Mouse (Mus musculus) hindbrain, embryonic 13.5 days (tissue): ENCODE results near the gene Gna12. TPM values are rescaled to one million over a fixed set of nuclear protein-coding genes. Genes with fewer than 3 reads are reported as not detected.

ENCODE experiments used
- ATAC-seq: fragments of 200-750 bp; cut with Nextera tagmentation; 2 replicates; pipeline ENCODE4 v1.8.0; 2017; ENCODE audit warnings: moderate TSS enrichment; ENCODE audit not compliant: low FRiP score
- H3K27ac ChIP-seq: fragments of 300-500 bp; sonication (generic); 2 replicates; pipeline ENCODE4 v1.5.1; 2015; ENCODE audit warnings: inconsistent platforms, mild to moderate bottlenecking, moderate library complexity
- H3K27me3 ChIP-seq: fragments of 300-500 bp; sonication (generic); 2 replicates; pipeline ENCODE4 v1.6.1; 2015; ENCODE audit warnings: mild to moderate bottlenecking, inconsistent platforms
- H3K36me3 ChIP-seq: fragments of 300-500 bp; sonication (generic); 2 replicates; pipeline ENCODE4 v1.6.1; 2015; ENCODE audit warnings: mild to moderate bottlenecking, inconsistent platforms
- H3K4me1 ChIP-seq: fragments of 300-500 bp; sonication (generic); replicated peaks from 2 replicates; pipeline ENCODE4 v1.6.1; 2015; ENCODE audit warnings: inconsistent platforms
- H3K4me2 ChIP-seq: fragments of 300-500 bp; sonication (generic); 2 replicates; pipeline ENCODE4 v1.6.1; 2015; ENCODE audit warnings: inconsistent platforms, mild to moderate bottlenecking, moderate library complexity
- H3K4me3 ChIP-seq: fragments of 300-500 bp; sonication (generic); 2 replicates; pipeline ENCODE4 v1.5.1; 2015; ENCODE audit warnings: mild to moderate bottlenecking, inconsistent platforms
- H3K9ac ChIP-seq: fragments of 300-500 bp; sonication (generic); 2 replicates; pipeline ENCODE4 v1.6.1; 2015; ENCODE audit warnings: mild to moderate bottlenecking, inconsistent platforms
- H3K9me3 ChIP-seq: fragments of 300-500 bp; sonication (generic); 2 replicates; pipeline ENCODE4 v1.6.1; 2016; ENCODE audit warnings: inconsistent platforms
- WGBS: fragments of 180-500 bp; shearing (Covaris S2); methylation state at CpG from one replicate; pipeline ENCODE4 v1.1.7; 2015; 5-methylcytosine and 5-hydroxymethylcytosine counted together
- polyA plus RNA-seq: library from polyadenylated mRNA; unstranded; fragments of >200 nt; fragmentation: Nextera tagmentation; extraction: Ambion mirVana; gene quantifications from 2 replicates; pipeline ENCODE4 v1.2.1, GENCODE M21; 2015

The Gna12 gene
- polyA plus RNA-seq: 11.9 and 12.1 TPM in 2 replicates

GRCm38 (mm10) chr5:140830314-140831063 is at the start of gene Gna12:
Gene Gna12, minus strand, starts transcription at chr5:140830431.
- H3K36me3 ChIP-seq: peaks cover 4% of the 10 kb centered on the region; the same call in 1 of the 2 replicates
- peak within 1 kb of the TSS; percentile 89 for H3K9ac ChIP-seq
- H3K4me3 ChIP-seq: peak within 1 kb of the TSS; percentile 66
- H3K4me2 ChIP-seq: peak within 1 kb of the TSS; percentile 92
- H3K4me1 ChIP-seq: peaks cover 44% of the 10 kb centered on the region
- H3K27ac ChIP-seq: peak within 1 kb of the TSS; percentile 83
- under 1% methylated on average over 42 of the region's 49 CpGs for WGBS
- H3K27me3 ChIP-seq: no peaks in the 10 kb centered on the region
- no peaks in the 10 kb centered on the region for H3K9me3 ChIP-seq
- peak; percentile 99 for ATAC-seq

DNA sequence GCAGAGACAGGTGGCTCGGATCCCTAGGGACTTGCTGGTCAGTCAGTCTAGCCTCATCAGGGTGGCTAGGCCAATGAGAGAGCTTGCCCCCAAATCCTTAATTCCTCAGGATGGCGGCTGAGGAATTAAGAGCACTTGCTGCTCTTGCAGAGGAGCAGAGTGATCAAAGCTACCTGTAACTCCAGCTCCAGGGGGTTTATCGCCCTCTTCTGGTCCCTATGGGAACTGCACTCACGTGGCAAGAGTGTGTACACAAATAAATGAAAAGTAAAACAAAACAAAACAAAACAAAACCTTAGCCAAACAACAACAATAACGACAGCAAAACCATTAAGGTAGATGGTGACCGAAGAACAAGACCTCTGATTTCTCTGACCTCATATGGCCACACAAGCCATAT is 48.4 kb upstream of the Gna12 start:
- Histone ChIP-seq H3K4me2 (no peak overlapping the region), H3K4me3 (no peak overlapping the region), H3K27ac (no peak overlapping the region), H3K9ac (no peak overlapping the region), H3K36me3 (no peaks in the 10 kb centered on the region), H3K4me1 (peaks cover 6% of the 10 kb centered on the region), H3K27me3 (0 out of 2 replicates have a peak, but pooled peaks cover 5% of the 10 kb centered on the region), H3K9me3 (no peaks in the 10 kb centered on the region)
- WGBS: 70% methylated on average over 6 of the region's 6 CpGs
- ATAC-seq: no peak

- WGBS: 81% methylated on average over 6 of the region's 6 CpGs
- H3K36me3 ChIP-seq: no peaks in the 10 kb centered on the region
- no peak overlapping the region for H3K4me3 ChIP-seq
- no peak overlapping the region for H3K4me2 ChIP-seq
- no peak overlapping the region for H3K9ac ChIP-seq
- H3K27ac ChIP-seq: no peak overlapping the region
- no peak for ATAC-seq
- H3K27me3 ChIP-seq: peaks cover 5% of the 10 kb centered on the region; the same call in 1 of the 2 replicates
- no peaks in the 10 kb centered on the region for H3K9me3 ChIP-seq
- H3K4me1 ChIP-seq: peaks cover 21% of the 10 kb centered on the region
These were observed 43.6 kb upstream of the Gna12 start for GRCm38 (mm10) chr5:140873736-140874307.

- Histone ChIP-seq H3K4me1 (peaks cover 21% of the 10 kb centered on the region), H3K9ac (peak overlapping the region; percentile 49; the same call in 1 of the 2 replicates), H3K27ac (no peak overlapping the region), H3K4me2 (peak overlapping the region; percentile 30), H3K4me3 (no peak overlapping the region), H3K9me3 (no peaks in the 10 kb centered on the region), H3K27me3 (peaks cover 5% of the 10 kb centered on the region; the same call in 1 of the 2 replicates), H3K36me3 (no peaks in the 10 kb centered on the region)
- ATAC-seq: no peak
- 19% methylated on average over 18 of the region's 18 CpGs for WGBS
These were observed 42.9 kb upstream of the Gna12 start for GRCm38 (mm10) chr5:140873039-140873551.

DNA sequence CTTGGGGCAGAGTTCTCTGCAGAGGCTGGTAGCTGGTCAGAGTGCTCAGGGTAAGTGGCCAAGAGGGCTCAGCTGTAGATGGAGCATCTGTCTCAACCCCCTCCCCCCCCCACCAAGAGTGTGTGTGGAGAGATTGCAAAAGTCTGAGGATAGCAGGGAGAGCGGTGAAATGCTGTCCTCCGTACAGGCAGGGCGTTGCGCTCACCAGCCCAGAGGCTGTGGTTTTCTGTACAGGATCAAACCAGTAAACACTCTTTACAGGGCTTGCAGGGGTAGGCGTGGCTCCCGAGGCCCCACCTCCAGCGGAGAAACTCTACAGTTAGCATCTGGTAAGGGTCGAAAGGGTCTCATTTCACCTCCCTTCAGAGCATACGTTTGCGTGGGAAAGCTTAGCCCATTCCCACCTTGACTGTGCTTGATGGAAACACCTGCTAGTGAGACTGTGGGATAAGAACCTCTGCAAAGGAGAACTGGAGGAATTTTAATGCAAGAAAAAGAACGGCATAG is 42.4 kb upstream of the Gna12 start:
- H3K4me2 ChIP-seq: no peak overlapping the region
- no peaks in the 10 kb centered on the region for H3K36me3 ChIP-seq
- no peak overlapping the region for H3K9ac ChIP-seq
- H3K27me3 ChIP-seq: peaks cover 5% of the 10 kb centered on the region; the same call in 1 of the 2 replicates
- WGBS: 27% methylated on average over 11 of the region's 11 CpGs
- no peak for ATAC-seq
- no peak overlapping the region for H3K4me3 ChIP-seq
- no peaks in the 10 kb centered on the region for H3K9me3 ChIP-seq
- peaks cover 21% of the 10 kb centered on the region for H3K4me1 ChIP-seq
- no peak overlapping the region for H3K27ac ChIP-seq

DNA sequence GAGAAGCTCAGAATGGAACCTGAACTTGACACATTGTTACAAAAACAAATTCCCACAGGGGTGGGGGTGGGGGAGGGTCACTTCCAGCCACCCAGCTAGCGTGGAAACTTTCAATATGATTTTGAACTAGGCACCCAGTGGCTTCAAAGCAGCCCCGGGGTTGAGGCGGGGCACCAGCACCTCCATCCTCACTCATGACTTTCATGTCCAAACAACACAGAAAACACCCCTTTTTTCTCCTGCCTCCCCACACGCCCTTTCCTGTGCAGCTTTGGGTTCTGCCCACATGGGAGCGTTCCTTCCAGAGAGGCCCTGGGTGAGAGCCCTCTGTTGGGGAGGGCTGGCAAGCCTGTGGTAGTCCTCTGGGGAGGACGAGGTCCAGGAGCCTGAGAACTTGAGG is 41.0 kb upstream of the Gna12 start:
- H3K27me3 ChIP-seq: peaks cover 5% of the 10 kb centered on the region; the same call in 1 of the 2 replicates
- H3K9ac ChIP-seq: no peak overlapping the region
- no peak overlapping the region for H3K4me3 ChIP-seq
- H3K36me3 ChIP-seq: no peaks in the 10 kb centered on the region
- H3K27ac ChIP-seq: no peak overlapping the region
- WGBS: 72% methylated on average over 6 of the region's 6 CpGs
- no peak overlapping the region for H3K4me2 ChIP-seq
- peaks cover 21% of the 10 kb centered on the region for H3K4me1 ChIP-seq
- ATAC-seq: no peak
- no peaks in the 10 kb centered on the region for H3K9me3 ChIP-seq

- no peaks in the 10 kb centered on the region for H3K9me3 ChIP-seq
- WGBS: 64% methylated on average over 2 of the region's 2 CpGs
- H3K36me3 ChIP-seq: no peaks in the 10 kb centered on the region
- no peak overlapping the region for H3K9ac ChIP-seq
- H3K27me3 ChIP-seq: peaks cover 1% of the 10 kb centered on the region; the same call in 1 of the 2 replicates
- ATAC-seq: no peak
- no peak overlapping the region for H3K4me3 ChIP-seq
- no peak overlapping the region for H3K27ac ChIP-seq
- no peak overlapping the region for H3K4me2 ChIP-seq
- peaks cover 21% of the 10 kb centered on the region for H3K4me1 ChIP-seq
These were observed 38.8 kb upstream of the Gna12 start for GRCm38 (mm10) chr5:140869034-140869433.

DNA sequence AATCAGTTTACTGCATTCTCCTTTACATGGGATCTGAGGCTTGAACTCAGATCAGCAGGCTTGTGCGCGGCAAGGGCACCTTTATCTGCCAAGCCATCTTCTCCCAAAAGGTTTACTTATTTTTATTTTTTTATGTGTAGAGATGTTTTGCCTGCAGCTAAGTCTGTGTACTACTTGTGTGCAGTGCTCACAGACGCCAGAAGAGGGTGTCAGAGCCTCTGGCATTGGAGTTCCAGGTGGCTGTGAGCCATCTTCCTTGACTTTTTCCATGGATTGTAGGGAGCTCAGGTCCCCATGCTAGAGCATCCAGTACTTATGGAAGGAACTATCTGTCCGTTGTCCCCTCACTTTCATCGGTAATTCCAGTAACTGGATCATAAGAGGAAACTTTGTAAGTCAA is 29.5 kb upstream of the Gna12 start:
- no peak overlapping the region for H3K4me2 ChIP-seq
- H3K36me3 ChIP-seq: no peaks in the 10 kb centered on the region
- no peak overlapping the region for H3K4me3 ChIP-seq
- H3K27me3 ChIP-seq: no peaks in the 10 kb centered on the region
- no peak overlapping the region for H3K27ac ChIP-seq
- WGBS: 87% methylated on average over 5 of the region's 5 CpGs
- H3K9ac ChIP-seq: no peak overlapping the region
- no peak for ATAC-seq
- H3K9me3 ChIP-seq: no peaks in the 10 kb centered on the region
- peaks cover 8% of the 10 kb centered on the region for H3K4me1 ChIP-seq

DNA sequence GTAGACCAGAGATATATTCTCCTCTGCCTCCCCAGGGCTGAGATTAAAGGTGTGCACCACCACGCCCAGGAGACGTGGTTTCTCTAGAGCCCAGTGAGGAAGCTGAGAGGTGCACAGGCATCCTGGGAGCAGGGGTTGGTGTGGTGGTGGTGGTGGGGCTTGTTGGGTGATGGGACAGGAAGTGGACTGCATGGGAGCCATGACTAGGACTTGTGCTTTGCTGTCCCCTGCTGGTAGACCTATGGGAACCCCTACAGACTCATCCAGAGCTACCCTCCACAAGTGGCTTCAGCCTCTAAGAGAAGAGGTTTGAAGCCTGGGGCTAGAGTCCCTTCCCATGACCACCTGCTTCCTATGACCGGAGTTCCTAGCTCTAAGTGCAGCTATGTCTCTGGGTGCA is 28.1 kb upstream of the Gna12 start:
- WGBS: 85% methylated on average over 3 of the region's 3 CpGs

GRCm38 (mm10) chr5:140857432-140858154 is 27.4 kb upstream of the Gna12 start:
- H3K4me1 ChIP-seq: peaks cover 8% of the 10 kb centered on the region
- no peak for ATAC-seq
- WGBS: 56% methylated on average over 8 of the region's 8 CpGs
- no peak overlapping the region for H3K4me2 ChIP-seq
- H3K36me3 ChIP-seq: no peaks in the 10 kb centered on the region
- H3K9ac ChIP-seq: no peak overlapping the region
- H3K27me3 ChIP-seq: no peaks in the 10 kb centered on the region
- no peak overlapping the region for H3K4me3 ChIP-seq
- no peak overlapping the region for H3K27ac ChIP-seq
- no peaks in the 10 kb centered on the region for H3K9me3 ChIP-seq

More for the DNA sequence above, 28.1 kb upstream of the Gna12 start:
- ATAC-seq: no peak
- Histone ChIP-seq H3K9me3 (no peaks in the 10 kb centered on the region), H3K36me3 (no peaks in the 10 kb centered on the region), H3K27ac (no peak overlapping the region), H3K4me1 (peaks cover 8% of the 10 kb centered on the region), H3K4me2 (no peak overlapping the region), H3K9ac (no peak overlapping the region), H3K4me3 (no peak overlapping the region), H3K27me3 (no peaks in the 10 kb centered on the region)

DNA sequence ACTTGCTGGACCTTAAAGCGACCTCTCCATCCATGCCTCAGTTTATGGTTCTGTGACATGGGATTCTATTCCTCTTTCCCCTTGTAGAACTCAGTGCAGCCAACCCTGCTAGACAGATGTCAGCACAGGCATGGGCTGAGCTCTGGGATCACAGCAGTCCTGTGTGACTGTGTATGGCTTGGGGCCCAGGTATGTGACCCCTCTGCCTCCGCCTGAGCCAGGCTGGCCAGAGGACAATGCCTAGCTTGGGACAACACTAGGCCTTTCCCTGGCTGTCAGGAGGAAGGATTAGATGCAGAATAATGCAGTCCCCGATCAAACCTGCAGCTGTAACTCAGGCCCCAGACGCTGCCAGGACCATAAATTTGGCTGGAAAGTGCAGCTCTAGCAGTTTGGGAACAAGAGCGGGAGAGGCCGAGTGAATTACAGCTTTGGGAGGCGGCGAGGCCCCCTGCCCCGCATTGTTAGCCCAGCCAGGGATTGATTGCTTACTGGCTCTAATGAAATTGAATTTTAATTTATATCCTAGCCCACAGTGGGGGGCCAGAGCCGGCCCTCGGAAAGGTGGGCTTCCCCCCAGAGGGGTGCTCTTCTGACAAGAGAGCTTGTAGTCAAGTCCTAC is 25.8 kb upstream of the Gna12 start:
- Histone ChIP-seq H3K36me3 (no peaks in the 10 kb centered on the region), H3K4me1 (peaks cover 8% of the 10 kb centered on the region), H3K9me3 (no peaks in the 10 kb centered on the region; the same call in 1 of the 2 replicates), H3K27me3 (no peaks in the 10 kb centered on the region), H3K4me2 (no peak overlapping the region), H3K9ac (no peak overlapping the region), H3K4me3 (no peak overlapping the region), H3K27ac (no peak overlapping the region)
- WGBS: 48% methylated on average over 11 of the region's 11 CpGs
- no peak for ATAC-seq
